In the genomic region with DNA sequence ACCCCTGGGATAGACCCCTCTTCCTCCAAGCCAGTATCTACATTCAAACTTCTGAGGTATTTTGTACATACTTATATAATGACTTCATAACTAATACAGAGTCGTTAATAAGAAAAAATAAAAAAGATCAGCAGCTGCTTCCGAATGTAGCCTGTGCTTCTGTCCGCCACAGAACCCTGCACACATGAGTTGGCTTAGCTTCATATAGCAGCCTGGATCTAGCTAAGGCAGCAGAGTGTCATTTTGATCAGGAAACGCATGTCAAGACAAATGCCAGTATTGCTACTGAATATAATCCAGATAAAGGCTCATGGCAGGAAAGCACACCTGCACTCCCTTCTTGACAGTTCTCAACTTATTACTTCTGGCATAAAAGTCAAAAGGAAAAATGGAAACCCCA, we compare ENCODE assay signal across 20 mouse cellular contexts.
"Had no signal": no experiment of that assay in that cellular context is flagged by ENCODE, and none has a peak within 500 bp of the region (broad histone marks: within the 10 kb centered on the region; RNA-seq: fewer than 3 reads in every experiment).

No protein-coding gene starts in this region.

- H3K27me3 ChIP-seq: lung, embryonic 15.5 days; midbrain, embryonic 15.5 days; neural tube, embryonic 13.5 days; neural tube, embryonic 15.5 days had no signal

- H3K27ac ChIP-seq: lung, embryonic 15.5 days; macrophage; midbrain, embryonic 13.5 days; midbrain, embryonic 15.5 days; neural tube, embryonic 13.5 days; neural tube, embryonic 15.5 days had no signal

- H3K4me2 ChIP-seq: lung, embryonic 15.5 days; midbrain, embryonic 11.5 days; midbrain, embryonic 13.5 days; midbrain, embryonic 15.5 days; neural tube, embryonic 13.5 days; neural tube, embryonic 15.5 days had no signal

- H3K9ac ChIP-seq: liver, postnatal 0 days; lung, embryonic 15.5 days; midbrain, embryonic 13.5 days; midbrain, embryonic 15.5 days; neural tube, embryonic 13.5 days; neural tube, embryonic 15.5 days had no signal

- DNase-seq: liver, postnatal 0 days; lung, adult 2 months; lung, postnatal 14 days; lung, postnatal 36 days; right cerebral cortex, adult 18-20 months; right cerebral cortex, postnatal 25 days; right cerebral cortex, postnatal 4 days; spleen, adult 18-20 months; thymus, adult 18-20 months; thymus, postnatal 14 days; thymus, postnatal 36 days had no signal

- H3K9me3 ChIP-seq: lung, embryonic 15.5 days; midbrain, embryonic 13.5 days; midbrain, embryonic 15.5 days; neural tube, embryonic 13.5 days; neural tube, embryonic 15.5 days had no signal

- H3K4me3 ChIP-seq: lung, embryonic 15.5 days; megakaryocyte, embryonic 14.5 days; midbrain, embryonic 13.5 days; midbrain, embryonic 15.5 days; neural tube, embryonic 13.5 days; neural tube, embryonic 15.5 days had no signal

- H3K36me3 ChIP-seq: lung, embryonic 15.5 days; midbrain, embryonic 13.5 days; midbrain, embryonic 15.5 days; neural tube, embryonic 13.5 days; neural tube, embryonic 15.5 days had no signal

- ATAC-seq: liver, postnatal 0 days; lung, postnatal 0 days; midbrain, embryonic 13.5 days; midbrain, embryonic 15.5 days had no signal
